Mouse (Mus musculus) kidney, adult 9 months (tissue): Measurements from ENCODE around the gene Taok3.
A peak's percentile ranks its signal among the peaks of the same experiment; 100 is the strongest.

Experiments used
- DNase-seq: peaks from one replicate; pipeline ENCODE4 v3.0.0; 2022

Taok3 gene

GRCm38 (mm10) chr5:117269395-117269794 is 149.5 kb downstream of the Taok3 start:
- DNase-seq: no peak

GRCm38 (mm10) chr5:117271945-117272344 is 152.0 kb downstream of the Taok3 start:
- DNase-seq: no peak

DNA sequence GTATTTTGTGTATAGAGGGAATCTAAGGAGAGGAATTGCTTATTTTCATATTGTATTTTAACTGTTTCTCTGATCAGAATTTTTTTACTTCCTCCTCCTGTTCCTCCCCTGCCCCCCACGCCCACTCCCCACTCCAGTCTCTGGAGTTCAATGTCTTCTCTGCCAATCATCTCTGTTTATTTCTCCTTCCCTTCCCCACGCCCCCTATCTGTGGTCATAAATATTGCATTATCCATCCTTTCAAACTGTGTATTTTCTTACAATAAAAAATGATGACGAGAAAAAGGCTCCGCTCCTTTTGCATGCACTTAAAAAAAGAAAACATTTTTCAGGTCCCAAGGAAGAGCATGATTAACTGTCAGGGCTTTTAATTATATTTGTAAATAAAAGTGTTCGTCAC is 154.9 kb downstream of the Taok3 start:
- DNase-seq: no peak

DNA sequence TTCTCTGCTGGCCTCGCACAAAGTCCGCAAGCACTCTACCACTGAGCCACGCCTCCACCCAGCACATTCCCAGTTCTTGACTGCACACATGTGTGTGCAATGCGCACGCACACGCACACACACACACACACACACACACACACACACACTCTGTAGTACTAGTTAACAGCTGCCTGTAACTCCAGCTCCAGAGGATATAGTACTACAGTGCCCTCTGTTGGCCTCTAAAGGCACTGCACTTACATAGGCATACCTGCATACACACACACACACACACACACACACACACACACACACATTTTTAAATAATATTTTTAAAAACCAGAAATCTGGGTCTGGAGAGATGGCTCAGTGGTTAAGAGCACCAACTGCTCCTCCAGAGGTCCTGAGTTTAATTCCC is 157.9 kb downstream of the Taok3 start:
- no peak for DNase-seq

DNA sequence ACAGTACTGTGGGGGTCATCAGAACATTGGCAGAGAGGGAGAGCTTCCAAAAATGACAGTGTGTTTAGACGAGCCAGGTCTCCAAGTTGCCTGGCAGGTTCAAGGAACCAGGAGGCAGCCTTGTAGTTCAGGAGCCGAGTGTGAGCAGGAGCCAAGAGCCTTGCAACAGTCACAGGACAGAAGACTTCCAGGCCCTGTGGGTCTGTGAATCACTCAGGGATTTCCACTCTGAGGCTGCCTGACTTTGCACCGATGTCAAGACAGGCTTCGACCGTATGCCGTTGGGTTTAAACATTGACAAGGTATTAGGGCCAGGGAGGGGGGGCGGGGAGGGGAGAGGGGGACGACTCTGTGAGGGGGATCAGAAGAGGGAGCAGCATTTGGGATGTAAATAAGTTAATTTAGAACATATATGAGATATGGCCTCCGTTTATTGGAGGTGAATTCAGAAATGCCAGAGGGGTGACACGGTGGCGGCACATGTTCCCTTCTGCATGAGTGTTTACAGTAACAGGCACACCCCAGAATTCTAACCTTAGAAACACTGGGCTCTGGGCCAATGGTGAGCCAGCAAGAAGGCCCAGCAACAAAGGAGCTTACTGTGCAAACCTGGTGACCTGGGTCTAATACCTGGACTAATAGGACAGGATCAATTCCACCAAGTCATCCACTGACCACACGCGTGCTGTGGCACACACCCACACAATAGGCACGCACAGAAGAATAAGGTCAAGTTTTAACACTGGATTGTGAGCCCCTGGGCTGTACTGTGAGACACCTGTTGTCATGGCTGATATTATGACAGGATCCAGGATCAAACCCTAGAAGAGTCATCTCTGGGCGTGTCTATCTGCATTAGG is 159.1 kb downstream of the Taok3 start:
- DNase-seq: peak; percentile 93

GRCm38 (mm10) chr5:117279669-117280050 is 159.7 kb downstream of the Taok3 start:
- DNase-seq: no peak

GRCm38 (mm10) chr5:117281536-117281935 is 161.6 kb downstream of the Taok3 start:
- DNase-seq: peak; percentile 47

- no peak for DNase-seq
Observed at GRCm38 (mm10) chr5:117282360-117282759, 162.4 kb downstream of the Taok3 start.

GRCm38 (mm10) chr5:117284029-117284428 is 164.1 kb downstream of the Taok3 start:
- no peak for DNase-seq

DNA sequence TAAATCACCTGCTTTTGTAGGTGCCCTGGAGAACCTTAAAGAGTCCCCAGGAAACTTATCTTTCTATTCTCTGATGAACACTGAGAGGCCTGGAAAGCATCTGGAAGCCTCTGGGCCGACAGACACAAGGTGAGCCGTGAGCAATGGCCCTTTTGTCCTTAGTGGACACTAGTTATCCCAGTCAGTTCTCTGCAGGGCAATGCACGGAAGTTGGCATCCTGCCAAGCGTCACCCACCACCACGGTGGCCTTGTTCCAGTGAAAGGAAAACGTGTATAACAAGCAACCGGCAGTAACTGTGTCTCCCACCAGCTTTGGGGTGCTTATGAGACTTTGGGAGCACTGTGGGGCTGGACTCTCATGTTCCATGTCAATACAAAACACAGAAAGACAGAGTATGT is 164.8 kb downstream of the Taok3 start:
- DNase-seq: no peak

DNA sequence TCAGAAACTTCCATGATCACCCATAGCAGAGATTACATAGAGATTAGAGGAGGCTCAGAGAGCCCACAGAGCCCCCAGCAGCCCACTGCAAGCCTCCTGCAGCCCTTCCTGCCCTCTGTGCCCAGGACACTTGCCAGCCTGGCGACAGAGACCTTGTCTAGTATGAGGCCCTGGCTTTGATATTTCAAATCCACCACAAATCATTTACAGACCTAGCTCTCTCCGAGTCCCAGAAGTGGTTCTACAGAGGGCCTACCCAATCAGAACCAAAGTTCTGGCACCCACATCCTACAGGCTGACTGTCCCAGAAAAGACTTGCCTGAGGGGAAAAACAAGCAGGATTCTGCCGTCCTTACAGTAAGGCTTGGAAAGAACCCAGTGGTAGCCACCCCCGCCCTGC is 165.3 kb downstream of the Taok3 start:
- DNase-seq: peak; percentile 69

DNA sequence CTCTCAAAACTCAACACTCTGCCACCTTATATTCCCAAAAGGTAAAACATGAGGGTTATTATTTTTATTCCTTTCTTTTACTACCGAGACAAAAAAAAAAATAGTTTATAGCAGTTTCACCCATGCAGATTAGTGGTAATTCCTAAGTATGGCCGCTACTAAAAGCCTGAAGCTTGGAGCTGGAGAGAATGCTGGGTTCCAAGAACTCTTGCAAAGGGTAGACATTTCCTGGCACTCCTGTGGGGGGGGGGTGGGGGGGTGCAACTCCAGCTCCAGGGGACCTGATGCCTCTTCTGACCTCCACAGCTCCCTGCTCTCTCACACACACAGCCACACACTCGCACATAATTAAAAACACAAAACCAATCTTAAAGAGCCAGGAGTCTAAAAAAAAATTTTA is 166.4 kb downstream of the Taok3 start:
- DNase-seq: no peak

GRCm38 (mm10) chr5:117286831-117287822 is 167.2 kb downstream of the Taok3 start, which contains the start of gene Pebp1:
Gene Pebp1 (minus strand): TSS chr5:117287625.
- peak; percentile 97 for DNase-seq

GRCm38 (mm10) chr5:117289646-117290045 is 169.7 kb downstream of the Taok3 start:
- DNase-seq: no peak

GRCm38 (mm10) chr5:117290081-117290480 is 170.2 kb downstream of the Taok3 start:
- DNase-seq: no peak

- no peak for DNase-seq
Observed at GRCm38 (mm10) chr5:117291312-117291711, 171.4 kb downstream of the Taok3 start.

- DNase-seq: peak; percentile 78
Observed at GRCm38 (mm10) chr5:117292547-117292946, 172.6 kb downstream of the Taok3 start.

DNA sequence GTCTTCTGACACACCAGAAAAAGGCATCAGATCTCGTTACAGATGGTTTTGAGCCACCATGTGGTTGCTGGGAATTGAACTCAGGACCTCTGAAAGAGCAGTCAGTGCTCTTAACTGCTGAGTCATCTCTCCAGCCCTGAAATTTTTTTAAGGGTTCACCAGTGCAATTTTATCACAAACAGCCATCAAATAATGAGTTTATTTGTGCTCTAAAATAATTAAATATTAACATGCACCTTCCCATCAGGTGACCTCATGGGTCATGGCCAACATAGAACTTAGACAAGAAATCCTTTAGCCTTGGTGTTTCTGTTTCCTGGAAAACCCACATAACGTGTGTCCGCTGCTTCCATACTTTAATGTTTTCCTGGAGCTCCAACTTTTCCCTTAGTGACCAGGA is 173.8 kb downstream of the Taok3 start:
- DNase-seq: peak; percentile 67

DNA sequence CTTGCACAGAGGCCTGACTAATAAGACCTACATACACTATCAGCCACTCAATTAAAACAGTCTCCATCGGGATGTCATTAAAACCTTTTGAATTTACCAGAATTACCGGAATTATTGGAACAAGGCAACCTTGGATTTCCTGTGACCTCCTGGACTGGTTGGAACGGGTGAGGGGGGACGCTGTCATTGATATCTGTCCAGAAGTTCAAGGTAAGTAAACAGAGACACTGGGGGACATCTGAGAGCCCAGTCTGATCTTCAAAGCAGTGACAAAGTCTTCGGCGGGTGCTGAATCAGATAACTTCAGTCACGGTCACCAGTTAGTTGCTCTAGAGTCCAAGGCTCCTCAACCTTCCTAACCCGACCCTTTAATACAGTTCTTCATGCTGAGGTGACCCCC is 175.1 kb downstream of the Taok3 start:
- DNase-seq: no peak

- peak; percentile 54 for DNase-seq
Observed at GRCm38 (mm10) chr5:117302899-117303298, 183.0 kb downstream of the Taok3 start.

- DNase-seq: no peak
Observed at GRCm38 (mm10) chr5:117303691-117304579, 184.0 kb downstream of the Taok3 start.

DNA sequence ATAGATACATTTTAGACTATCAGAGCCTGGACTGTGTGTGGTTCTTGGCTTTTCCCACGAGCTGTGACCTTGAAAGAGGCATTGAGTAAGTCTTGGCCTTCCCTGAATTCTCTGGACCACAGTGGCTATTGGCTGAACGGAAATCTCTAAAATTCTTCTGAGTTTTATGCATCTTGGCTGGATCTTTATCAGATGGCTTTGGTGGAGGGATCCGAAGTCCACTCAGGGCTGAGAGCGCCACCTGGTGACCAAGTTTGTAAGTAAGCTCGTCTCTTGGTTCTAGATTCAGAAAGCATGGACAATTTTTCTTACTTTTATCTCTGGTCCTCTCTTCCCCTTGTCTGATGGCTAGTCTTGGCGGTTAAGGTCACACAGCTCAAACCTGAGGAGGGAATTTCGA is 185.0 kb downstream of the Taok3 start:
- DNase-seq: peak; percentile 86

DNA sequence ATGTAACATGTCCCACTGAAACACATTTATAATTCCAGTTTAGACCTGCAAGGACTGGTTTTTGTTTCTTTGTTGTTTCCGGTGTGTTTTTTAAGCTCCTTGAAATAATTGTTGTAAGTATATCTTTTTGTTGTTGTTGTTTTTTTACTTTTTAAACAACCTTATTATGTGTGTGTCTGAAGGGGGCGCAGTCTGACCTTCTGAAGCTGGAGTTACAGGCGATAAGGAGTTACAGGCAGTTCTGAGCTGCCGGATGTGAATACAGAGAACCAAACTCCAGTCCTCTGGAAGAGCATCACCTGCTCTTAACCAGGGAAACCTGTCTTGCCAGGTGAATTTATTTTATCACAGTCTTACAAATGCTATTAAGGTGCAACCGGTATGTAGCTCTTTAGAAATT is 185.8 kb downstream of the Taok3 start:
- DNase-seq: no peak
